ENCODE assay signal across 8 mouse cellular contexts in the genomic region with DNA sequence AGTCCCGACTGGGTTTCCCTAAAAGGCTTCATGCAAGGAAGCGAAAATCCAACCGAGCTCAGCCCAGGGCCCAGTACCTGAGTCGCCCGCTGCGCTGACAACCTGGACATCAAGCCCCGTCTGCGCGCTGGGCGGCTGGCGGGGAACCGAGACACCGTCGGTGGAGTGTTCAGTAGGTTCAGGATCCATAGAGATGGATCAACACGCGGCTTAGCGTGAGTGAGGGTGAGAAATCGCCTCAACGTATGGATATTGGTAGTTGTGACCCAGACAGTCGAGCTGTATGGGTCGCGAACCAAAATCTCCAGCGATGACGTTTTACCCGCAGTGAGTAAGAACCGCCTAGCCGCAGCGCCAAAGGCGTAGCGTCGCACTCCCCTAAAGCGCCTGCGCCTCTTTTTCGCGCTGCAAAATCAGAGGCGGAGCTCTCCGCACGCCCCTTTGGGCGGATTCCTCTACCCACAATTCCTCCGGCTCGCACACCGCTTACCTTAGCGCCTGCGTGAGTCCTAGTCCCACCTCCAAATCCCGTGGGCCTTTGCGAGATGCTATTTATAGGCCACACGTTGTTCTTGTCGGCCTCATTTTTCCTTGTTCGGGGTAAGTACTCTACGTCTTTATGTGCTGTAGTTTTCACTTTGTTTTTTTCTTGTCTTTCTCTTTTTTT. TPM values are rescaled to one million over a fixed set of nuclear protein-coding genes. Genes with fewer than 3 reads are reported as not detected.
DNase-seq lines count a peak whose midpoint lies in the region; ATAC-seq lines count a peak whose summit lies in the region.

Slc3a2 (minus strand) TSS at position 463 of the 667 bp plus-strand sequence.

- peak within 1 kb of the TSS; percentile 91 for H3K4me2 ChIP-seq in heart, embryonic 13.5 days
- peak within 1 kb of the TSS; percentile 76 for H3K4me2 ChIP-seq in liver, embryonic 12.5 days
- peak within 1 kb of the TSS; percentile 64 for H3K4me2 ChIP-seq in stomach, embryonic 15.5 days

- H3K4me1 ChIP-seq in brown adipose tissue, adult 24 weeks (ENCODE audit: control insufficient read depth, insufficient read depth, insufficient read length, low read length), result no peaks in the 10 kb centered on the region
- peaks cover 39% of the 10 kb centered on the region for H3K4me1 ChIP-seq in heart, embryonic 13.5 days
- peaks cover 60% of the 10 kb centered on the region for H3K4me1 ChIP-seq in liver, embryonic 12.5 days
- peaks cover 8% of the 10 kb centered on the region; the same call in 1 of the 2 replicates for H3K4me1 ChIP-seq in stomach, embryonic 15.5 days

- H3K27ac ChIP-seq in brown adipose tissue, adult 24 weeks (replicated peaks; ENCODE audit: low read depth, low read length), result peak within 1 kb of the TSS; percentile 79
- peak within 1 kb of the TSS; percentile 95 for H3K27ac ChIP-seq in heart, embryonic 13.5 days (replicated peaks)
- H3K27ac ChIP-seq in liver, embryonic 12.5 days, result peak within 1 kb of the TSS; percentile 97
- peak within 1 kb of the TSS; percentile 99 for H3K27ac ChIP-seq in stomach, embryonic 15.5 days

- no peaks in the 10 kb centered on the region for H3K9me3 ChIP-seq in heart, embryonic 13.5 days
- H3K9me3 ChIP-seq in liver, embryonic 12.5 days (replicated peaks), result no peaks in the 10 kb centered on the region
- no peaks in the 10 kb centered on the region for H3K9me3 ChIP-seq in stomach, embryonic 15.5 days

- H3K27me3 ChIP-seq in heart, embryonic 13.5 days (replicated peaks), result no peaks in the 10 kb centered on the region
- no peaks in the 10 kb centered on the region for H3K27me3 ChIP-seq in liver, embryonic 12.5 days (replicated peaks)
- no peaks in the 10 kb centered on the region for H3K27me3 ChIP-seq in stomach, embryonic 15.5 days (replicated peaks)

- under 1% methylated on average over 50 of the region's 50 CpGs for WGBS in heart, embryonic 13.5 days
- under 1% methylated on average over 50 of the region's 50 CpGs for WGBS in liver, embryonic 12.5 days (ENCODE audit: insufficient replicate concordance)
- WGBS in stomach, embryonic 15.5 days, result under 1% methylated on average over 50 of the region's 50 CpGs

- DNase-seq in CD4-positive, CD25-positive, alpha-beta regulatory T cell, adult 2 months (ENCODE audit: low read depth, low spot score), result peak; percentile 98
- peak; percentile 93 for DNase-seq in fat pad, adult 2 months (ENCODE audit: extremely low read depth, low read depth, low spot score)
- DNase-seq in kidney, postnatal 10 days, result peak; percentile 96
- peak; percentile 97 to 98 for DNase-seq in natural killer cell, adult 2 months (ENCODE audit: low spot score in 2 of 2)

- H3K9ac ChIP-seq in heart, embryonic 13.5 days, result peak within 1 kb of the TSS; percentile 99
- H3K9ac ChIP-seq in liver, embryonic 12.5 days, result peak within 1 kb of the TSS; percentile 88
- H3K9ac ChIP-seq in stomach, embryonic 15.5 days, result peak within 1 kb of the TSS; percentile 88

- peak; percentile 95 for ATAC-seq in heart, embryonic 13.5 days (ENCODE audit: extremely low read depth, insufficient number of reproducible peaks, low FRiP score, low TSS enrichment)
- peak; percentile 94 for ATAC-seq in liver, embryonic 12.5 days
- ATAC-seq in stomach, embryonic 15.5 days (ENCODE audit: insufficient read depth, low FRiP score, low read depth), result peak; percentile 98

- peaks cover 33% of the 10 kb centered on the region for H3K36me3 ChIP-seq in heart, embryonic 13.5 days
- H3K36me3 ChIP-seq in liver, embryonic 12.5 days, result peaks cover 32% of the 10 kb centered on the region
- peaks cover 28% of the 10 kb centered on the region for H3K36me3 ChIP-seq in stomach, embryonic 15.5 days

- peak within 1 kb of the TSS; percentile 74 for H3K4me3 ChIP-seq in brown adipose tissue, adult 24 weeks (ENCODE audit: insufficient read depth, low read depth, low read length)
- peak within 1 kb of the TSS; percentile 93 for H3K4me3 ChIP-seq in heart, embryonic 13.5 days
- peak within 1 kb of the TSS; percentile 77 for H3K4me3 ChIP-seq in liver, embryonic 12.5 days
- H3K4me3 ChIP-seq in stomach, embryonic 15.5 days (replicated peaks), result peak within 1 kb of the TSS; percentile 77

RNA-seq across cellular contexts. Expression of gene Slc3a2, which starts in this region (rescaled TPM):
- 32.8 and 41.0 TPM in 2 replicates for polyA plus RNA-seq in brown adipose tissue, adult 24 weeks (2012; ENCODE audit: insufficient read depth, insufficient read length, missing spikeins)
- polyA plus RNA-seq in heart, embryonic 13.5 days (2015; fragmentation: Nextera tagmentation; extraction: Ambion mirVana), result 72.8 and 74.8 TPM in 2 replicates
- polyA plus RNA-seq in liver, embryonic 12.5 days (2016; fragmentation: Nextera tagmentation; extraction: Ambion mirVana), result 133 and 141 TPM in 2 replicates
- 111 and 122 TPM in 2 replicates for polyA plus RNA-seq in stomach, embryonic 15.5 days (2015; fragmentation: Nextera tagmentation; extraction: Ambion mirVana)

Comparison
In these comparisons a context has a peak if more than half of its experiments do, and no peak if none do; other contexts are left out.
1. Peak in every context shown above with its lines: DNase-seq, ATAC-seq, H3K4me3 ChIP-seq and H3K27ac ChIP-seq.